Mouse (Mus musculus): ENCODE measurements around the gene Slc25a3. TPM values are rescaled to one million over a fixed set of nuclear protein-coding genes. Genes with fewer than 3 reads are reported as not detected.
A peak's percentile ranks its signal among the peaks of the same experiment; 100 is the strongest.

The Slc25a3 gene
- polyA plus RNA-seq, 2 experiments: 190 to 207 TPM

DNA sequence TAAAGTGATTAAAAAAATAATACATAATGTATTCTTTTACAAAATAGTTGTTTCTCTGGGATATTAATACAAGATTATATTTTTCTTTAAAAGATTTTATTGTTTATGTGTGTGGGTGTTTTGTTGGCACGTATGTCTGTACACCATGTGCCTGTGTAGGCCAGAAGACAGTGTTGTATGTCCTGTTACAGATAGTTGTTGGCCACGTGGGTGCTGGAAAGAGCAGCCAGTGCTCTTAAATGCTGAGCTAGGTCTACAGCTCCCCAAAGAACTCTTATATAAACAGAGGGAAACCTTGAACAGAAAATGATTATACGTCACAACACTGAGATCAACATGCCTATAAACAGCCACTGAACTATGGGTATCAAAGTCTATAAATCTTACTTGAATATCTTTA, 40.6 kb upstream of the Slc25a3 start:
- Histone ChIP-seq H3K36me3 (replicated peaks; ENCODE audit: control insufficient read depth, insufficient read depth, low read depth) (peaks cover 83% of the 10 kb centered on the region), H3K9me3 (ENCODE audit: control insufficient read depth, low read length) (no peaks in the 10 kb centered on the region), H3K27ac (no peak overlapping the region), H3K9ac (replicated peaks) (no peak overlapping the region), H3K4me1 (replicated peaks; ENCODE audit: control insufficient read depth in 2 of 2, insufficient read depth in 2 of 2, low read length in 1 of 2) (peaks cover 14 to 19% of the 10 kb centered on the region in 2 experiments), H3K27me3 (ENCODE audit: control insufficient read depth, insufficient read depth, low read length) (no peaks in the 10 kb centered on the region), H3K4me3 (ENCODE audit: insufficient read depth in 1 of 2, low read depth in 2 of 2, low read length in 2 of 2) (no peak overlapping the region), H3K4me2 (ENCODE audit: low read depth) (no peak overlapping the region)
- TF ChIP-seq EP300 (IDR thresholded peaks at IDR 0.05; ENCODE audit: low read depth) (no peak), CTCF (IDR thresholded peaks at IDR 0.05; ENCODE audit: low read depth) (no peak)
- no peak for ATAC-seq (ENCODE audit: insufficient read depth)
- WGBS (ENCODE audit: insufficient replicate concordance): 82% methylated on average over 3 of the region's 3 CpGs
- no peak for DNase-seq (ENCODE audit: low read depth in 3 of 3, low spot score in 3 of 3)

DNA sequence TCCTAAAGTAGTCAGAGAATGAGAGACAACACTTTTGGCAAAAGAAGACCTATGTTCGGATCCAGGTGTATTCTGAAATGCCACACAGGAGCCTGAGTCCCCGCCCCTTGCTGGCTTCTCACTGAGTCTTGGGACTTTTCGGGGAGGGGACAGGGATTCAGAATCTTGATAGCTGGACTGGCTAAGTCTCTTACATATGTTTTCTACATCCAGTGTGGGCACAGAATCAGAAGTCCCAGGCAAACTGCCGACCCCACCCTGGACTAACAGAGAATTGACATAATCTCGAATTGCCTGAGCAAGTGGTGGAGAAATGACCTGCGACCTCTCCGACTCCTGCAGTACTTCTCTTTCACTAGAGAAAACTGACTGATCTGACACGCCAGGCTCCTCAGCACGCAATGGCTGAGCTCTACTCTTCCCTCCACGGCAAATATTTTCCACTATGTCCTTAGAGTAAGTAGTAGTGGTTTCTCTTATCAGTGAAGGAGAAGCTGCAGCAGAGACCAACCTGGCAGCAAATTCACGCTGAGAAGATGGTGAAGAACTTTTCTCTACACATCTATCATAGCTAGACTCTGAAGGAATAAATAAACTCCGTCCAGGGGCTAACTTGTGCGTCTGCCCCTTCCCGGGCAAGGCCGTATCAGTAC, 38.8 kb upstream of the Slc25a3 start:
- peaks cover 87% of the 10 kb centered on the region for H3K36me3 ChIP-seq (replicated peaks; ENCODE audit: control insufficient read depth, insufficient read depth, low read depth)
- no peak overlapping the region; a peak in 1 of 4 replicates for H3K4me3 ChIP-seq (ENCODE audit: insufficient read depth in 1 of 2, low read depth in 2 of 2, low read length in 2 of 2)
- no peak overlapping the region for H3K27ac ChIP-seq
- WGBS (ENCODE audit: insufficient replicate concordance): 74% methylated on average over 15 of the region's 15 CpGs
- TF ChIP-seq CTCF (IDR thresholded peaks at IDR 0.05; ENCODE audit: low read depth): no peak
- no peak for TF ChIP-seq EP300 (IDR thresholded peaks at IDR 0.05; ENCODE audit: low read depth)
- H3K4me1 ChIP-seq (replicated peaks; ENCODE audit: control insufficient read depth in 2 of 2, insufficient read depth in 2 of 2, low read length in 1 of 2): peaks cover 5 to 9% of the 10 kb centered on the region in 2 experiments
- no peak for DNase-seq (ENCODE audit: low read depth in 3 of 3, low spot score in 3 of 3)
- no peak overlapping the region for H3K9ac ChIP-seq (replicated peaks)
- H3K4me2 ChIP-seq (ENCODE audit: low read depth): no peak overlapping the region
- ATAC-seq (ENCODE audit: insufficient read depth): no peak
- H3K27me3 ChIP-seq (ENCODE audit: control insufficient read depth, insufficient read depth, low read length): no peaks in the 10 kb centered on the region
- no peaks in the 10 kb centered on the region for H3K9me3 ChIP-seq (ENCODE audit: control insufficient read depth, low read length)

DNA sequence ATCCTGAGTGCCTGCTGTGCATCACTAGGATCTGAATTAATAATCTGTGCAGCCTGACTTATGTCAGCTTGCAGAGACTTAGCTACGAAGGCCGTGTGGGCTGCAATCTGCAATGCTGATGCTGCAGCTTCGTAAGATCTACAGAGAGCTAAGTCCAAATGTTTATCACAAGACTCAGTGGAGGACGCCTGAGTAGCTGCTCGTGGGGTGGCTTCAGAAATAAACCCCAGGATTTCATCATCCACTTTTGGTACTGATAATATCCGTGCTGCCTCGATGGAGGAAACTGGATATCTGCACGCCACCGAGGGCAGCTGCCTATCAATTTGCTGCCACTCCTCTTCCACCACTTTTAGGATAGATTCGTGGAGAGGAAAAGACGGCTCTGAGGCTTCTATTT, 38.2 kb upstream of the Slc25a3 start:
- TF ChIP-seq EP300 (IDR thresholded peaks at IDR 0.05; ENCODE audit: low read depth) (0 out of 2 replicates have a peak, but pooled peaks have one; percentile 13), CTCF (IDR thresholded peaks at IDR 0.05; ENCODE audit: low read depth) (no peak)
- Histone ChIP-seq H3K4me1 (replicated peaks; ENCODE audit: control insufficient read depth in 2 of 2, insufficient read depth in 2 of 2, low read length in 1 of 2) (peaks cover 2 to 6% of the 10 kb centered on the region in 2 experiments; a peak in 3 of 4 replicates), H3K9me3 (ENCODE audit: control insufficient read depth, low read length) (no peaks in the 10 kb centered on the region), H3K9ac (replicated peaks) (no peak overlapping the region), H3K27ac (no peak overlapping the region), H3K4me3 (ENCODE audit: insufficient read depth in 1 of 2, low read depth in 2 of 2, low read length in 2 of 2) (no peak overlapping the region), H3K36me3 (replicated peaks; ENCODE audit: control insufficient read depth, insufficient read depth, low read depth) (peaks cover 90% of the 10 kb centered on the region), H3K27me3 (ENCODE audit: control insufficient read depth, insufficient read depth, low read length) (no peaks in the 10 kb centered on the region), H3K4me2 (ENCODE audit: low read depth) (no peak overlapping the region)
- ATAC-seq (ENCODE audit: insufficient read depth) (peak; percentile 37; the same call in 1 of the 2 replicates), DNase-seq (ENCODE audit: low read depth in 3 of 3, low spot score in 3 of 3) (no peak)
- WGBS (ENCODE audit: insufficient replicate concordance): 38% methylated on average over 11 of the region's 11 CpGs

DNA sequence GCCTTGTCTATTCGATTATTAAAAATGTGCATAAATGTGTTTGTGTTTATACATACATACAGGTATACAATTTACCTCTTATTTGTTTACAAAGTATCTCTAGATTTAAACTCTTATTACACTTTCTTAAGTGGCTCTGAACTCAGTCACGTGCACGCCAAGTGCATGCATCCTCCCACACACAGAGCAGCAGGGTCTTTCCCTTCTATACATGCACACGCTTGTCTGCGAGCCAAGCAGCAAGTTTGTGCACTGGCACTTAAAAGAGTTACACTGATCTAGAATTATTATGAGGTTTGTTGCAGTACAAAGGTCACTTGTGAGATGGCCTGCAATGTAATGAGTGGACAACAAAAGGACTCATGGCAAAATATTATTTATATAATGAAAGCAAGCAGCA, 37.1 kb upstream of the Slc25a3 start:
- ATAC-seq (ENCODE audit: insufficient read depth): no peak
- DNase-seq (ENCODE audit: low read depth in 3 of 3, low spot score in 3 of 3): no peak
- WGBS (ENCODE audit: insufficient replicate concordance): 95% methylated on average over 5 of the region's 5 CpGs
- Histone ChIP-seq H3K4me3 (ENCODE audit: insufficient read depth in 1 of 2, low read depth in 2 of 2, low read length in 2 of 2) (no peak overlapping the region), H3K4me2 (ENCODE audit: low read depth) (no peak overlapping the region), H3K36me3 (replicated peaks; ENCODE audit: control insufficient read depth, insufficient read depth, low read depth) (peaks cover 94% of the 10 kb centered on the region), H3K9ac (replicated peaks) (no peak overlapping the region), H3K9me3 (ENCODE audit: control insufficient read depth, low read length) (no peaks in the 10 kb centered on the region), H3K4me1 (replicated peaks; ENCODE audit: control insufficient read depth in 2 of 2, insufficient read depth in 2 of 2, low read length in 1 of 2) (no peaks in the 10 kb centered on the region; a peak in 1 of 4 replicates), H3K27ac (no peak overlapping the region), H3K27me3 (ENCODE audit: control insufficient read depth, insufficient read depth, low read length) (no peaks in the 10 kb centered on the region)
- TF ChIP-seq EP300 (IDR thresholded peaks at IDR 0.05; ENCODE audit: low read depth): no peak
- no peak for TF ChIP-seq CTCF (IDR thresholded peaks at IDR 0.05; ENCODE audit: low read depth)

DNA sequence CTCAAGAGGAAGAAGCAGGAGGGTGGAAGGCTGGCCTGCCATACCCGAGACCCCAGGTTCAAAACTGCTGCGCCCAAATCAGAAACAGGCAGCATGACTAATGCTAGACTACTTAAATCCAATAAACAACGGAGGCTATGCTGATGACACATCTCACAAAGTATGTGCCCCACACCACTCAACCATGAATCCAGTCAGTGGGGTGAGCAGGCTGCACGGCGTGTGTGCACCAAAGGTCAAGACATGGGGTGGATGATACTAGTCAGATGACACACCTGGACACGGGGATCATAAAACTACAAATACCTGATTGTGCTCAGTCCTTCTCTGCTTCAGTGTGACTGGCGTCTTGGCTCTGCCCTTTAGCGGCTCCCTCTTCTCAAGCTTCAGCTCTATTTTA, 34.6 kb upstream of the Slc25a3 start:
- H3K4me1 ChIP-seq (replicated peaks; ENCODE audit: control insufficient read depth in 2 of 2, insufficient read depth in 2 of 2, low read length in 1 of 2): no peaks in the 10 kb centered on the region
- ATAC-seq (ENCODE audit: insufficient read depth) (no peak), DNase-seq (ENCODE audit: low read depth in 3 of 3, low spot score in 3 of 3) (no peak)
- H3K36me3 ChIP-seq (replicated peaks; ENCODE audit: control insufficient read depth, insufficient read depth, low read depth): peaks cover 98% of the 10 kb centered on the region
- TF ChIP-seq EP300 (IDR thresholded peaks at IDR 0.05; ENCODE audit: low read depth) (no peak), CTCF (IDR thresholded peaks at IDR 0.05; ENCODE audit: low read depth) (no peak)
- no peak overlapping the region for H3K4me2 ChIP-seq (ENCODE audit: low read depth)
- H3K27ac ChIP-seq: no peak overlapping the region
- H3K9me3 ChIP-seq (ENCODE audit: control insufficient read depth, low read length): no peaks in the 10 kb centered on the region
- H3K9ac ChIP-seq (replicated peaks): no peak overlapping the region
- no peak overlapping the region for H3K4me3 ChIP-seq (ENCODE audit: insufficient read depth in 1 of 2, low read depth in 2 of 2, low read length in 2 of 2)
- no peaks in the 10 kb centered on the region for H3K27me3 ChIP-seq (ENCODE audit: control insufficient read depth, insufficient read depth, low read length)
- WGBS (ENCODE audit: insufficient replicate concordance): 88% methylated on average over 8 of the region's 8 CpGs

Measured in liver, embryonic 14.5 days (tissue).